Mouse (Mus musculus): ENCODE results near the gene Otx1.

Otx1 gene

DNA sequence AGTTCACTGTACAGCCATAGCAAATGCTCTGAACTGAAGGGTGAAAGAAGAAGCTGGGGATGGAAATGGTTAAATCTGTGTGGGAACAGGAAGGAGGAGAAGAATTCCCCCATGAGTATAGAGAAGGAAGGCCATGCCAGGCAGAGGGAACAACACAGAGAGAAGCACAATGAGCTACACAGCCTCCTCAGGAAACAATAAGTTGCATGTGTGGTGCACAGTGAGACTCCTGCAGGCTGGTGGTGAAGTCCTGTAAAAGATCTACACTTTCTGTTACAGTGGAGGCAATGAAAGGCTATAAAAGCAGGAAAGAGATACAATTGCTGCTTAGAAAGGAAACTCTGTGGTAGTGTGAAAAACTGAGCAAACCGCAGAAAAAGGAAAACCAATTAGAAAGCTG, 17.6 kb downstream of the Otx1 start:
- in situ Hi-C loops (cut with MboI; ENCODE audit: low pct_unique_long_range_greater_than_20kb in 1 of 2, low sequenced_read_pairs in 2 of 2, unreplicated experiment in 1 of 2): loop anchor here in 1 of 2 experiments (25.0 kb wide), 1 partner anchor 627 kb away; no protein-coding TSS in a partner anchor

DNA sequence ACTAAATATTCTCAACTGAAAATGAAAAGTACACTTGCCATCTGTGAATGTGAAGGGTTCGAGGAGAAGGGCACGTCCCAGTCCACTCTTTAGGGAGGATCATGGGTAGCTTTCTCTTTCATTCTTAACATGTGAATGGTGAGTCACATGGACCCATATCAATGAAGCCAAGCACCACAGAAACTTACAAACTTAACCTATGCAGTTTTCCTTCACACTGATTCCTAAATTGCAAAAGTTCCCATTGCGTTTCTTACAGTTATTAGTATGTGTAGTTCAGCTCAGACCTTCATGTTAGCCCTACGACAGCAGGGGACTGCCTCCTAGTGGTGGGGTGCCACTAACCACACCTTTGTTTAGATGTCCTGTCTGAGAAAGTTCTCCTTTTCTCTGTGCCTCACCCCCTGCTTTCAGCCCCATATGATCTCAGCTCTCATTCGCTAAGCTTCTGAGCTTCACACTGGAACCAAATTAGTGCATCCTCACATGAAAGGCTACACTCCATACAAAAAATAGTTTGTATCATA, 28.6 kb downstream of the Otx1 start:
- in situ Hi-C loops (cut with MboI; ENCODE audit: low pct_unique_long_range_greater_than_20kb in 1 of 2, low sequenced_read_pairs in 2 of 2, unreplicated experiment in 1 of 2): no loop called here

DNA sequence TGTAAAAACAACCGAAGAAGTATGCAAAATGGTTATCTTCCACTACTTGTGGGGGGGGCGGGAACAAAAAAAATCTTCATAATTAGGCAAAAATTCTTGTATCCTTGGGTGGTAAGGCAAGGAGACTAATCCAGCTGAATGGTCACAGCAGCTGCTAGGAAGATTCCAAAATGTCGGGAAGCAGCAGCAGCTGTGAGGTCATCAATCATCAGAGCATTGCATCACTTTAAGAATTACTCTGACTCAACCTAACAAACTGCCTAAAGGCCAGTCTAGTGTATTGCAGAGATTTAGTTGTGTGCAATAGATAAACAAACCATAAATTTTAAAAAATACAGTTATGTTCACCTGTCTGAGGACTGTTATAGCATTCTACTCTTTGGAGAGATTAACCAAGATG, 29.1 kb downstream of the Otx1 start:
- in situ Hi-C loops (cut with MboI; ENCODE audit: low pct_unique_long_range_greater_than_20kb in 1 of 2, low sequenced_read_pairs in 2 of 2, unreplicated experiment in 1 of 2): no loop called here

DNA sequence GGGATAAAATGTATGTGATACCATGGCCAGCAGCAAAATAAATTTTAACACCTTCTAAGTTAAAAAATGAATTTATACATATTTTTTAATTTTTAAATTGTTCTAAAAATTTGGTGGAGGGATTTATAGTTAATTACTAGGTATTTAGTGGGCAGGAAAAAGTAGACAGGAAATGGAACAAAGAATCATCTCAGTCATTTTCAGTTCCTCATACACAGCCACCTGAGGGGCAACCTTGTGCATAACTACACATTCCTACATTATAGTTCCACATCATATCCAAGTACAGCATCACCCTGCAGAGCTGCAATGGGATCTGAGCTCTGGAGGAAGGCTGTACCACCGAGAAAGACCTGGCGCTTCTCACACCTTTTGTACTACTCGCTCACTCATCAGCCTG, 33.8 kb downstream of the Otx1 start:
- in situ Hi-C loops (cut with MboI; ENCODE audit: low pct_unique_long_range_greater_than_20kb in 1 of 2, low sequenced_read_pairs in 2 of 2, unreplicated experiment in 1 of 2): no loop called here

DNA sequence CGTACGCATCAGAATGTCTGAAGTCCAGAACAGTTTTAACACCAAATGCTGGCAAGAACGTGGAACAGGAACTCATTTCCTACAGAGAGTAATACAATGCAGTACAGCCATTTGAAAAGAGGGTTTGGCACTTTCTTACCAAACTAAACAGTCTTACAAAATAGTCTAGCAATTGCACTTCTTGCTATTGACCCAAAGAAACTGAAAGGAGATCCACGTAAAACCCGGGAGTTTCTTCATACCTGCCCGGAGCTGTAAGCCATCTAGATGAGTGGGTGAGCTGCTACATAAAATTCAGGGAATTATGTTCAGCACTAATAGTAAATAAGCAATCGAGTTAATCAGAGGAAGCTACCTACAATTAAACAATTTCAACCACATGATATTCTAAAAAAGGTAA, 47.5 kb downstream of the Otx1 start:
- in situ Hi-C loops (cut with MboI; ENCODE audit: low pct_unique_long_range_greater_than_20kb in 1 of 2, low sequenced_read_pairs in 2 of 2, unreplicated experiment in 1 of 2): no loop called here

DNA sequence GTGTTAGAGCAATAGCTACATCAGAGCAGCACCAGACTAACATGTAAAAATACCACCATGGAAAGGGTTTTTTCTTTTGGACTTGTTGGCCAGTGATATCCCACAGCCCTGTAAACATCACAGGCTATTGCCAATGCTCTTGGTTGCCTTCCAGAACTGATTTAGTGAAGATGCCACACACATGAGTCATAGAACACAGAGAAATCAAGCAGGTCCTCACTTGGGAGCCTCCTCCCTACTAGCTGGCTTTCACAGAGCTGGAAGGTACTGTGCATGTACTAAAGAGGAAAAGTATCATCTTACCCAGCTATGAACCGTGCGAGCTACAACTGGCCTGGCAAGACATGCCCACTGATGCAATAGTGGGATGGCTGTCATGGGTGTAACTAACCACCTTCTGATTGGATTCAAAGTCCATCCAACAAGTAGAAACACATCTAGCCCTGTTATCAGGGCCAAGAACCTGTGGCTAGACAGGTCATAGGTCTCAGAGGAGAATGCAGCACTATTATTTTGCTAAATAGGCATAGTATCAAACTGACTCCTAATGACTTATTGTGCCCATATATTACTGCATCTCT, 51.0 kb downstream of the Otx1 start:
- in situ Hi-C loops (cut with MboI; ENCODE audit: low pct_unique_long_range_greater_than_20kb in 1 of 2, low sequenced_read_pairs in 2 of 2, unreplicated experiment in 1 of 2): no loop called here

DNA sequence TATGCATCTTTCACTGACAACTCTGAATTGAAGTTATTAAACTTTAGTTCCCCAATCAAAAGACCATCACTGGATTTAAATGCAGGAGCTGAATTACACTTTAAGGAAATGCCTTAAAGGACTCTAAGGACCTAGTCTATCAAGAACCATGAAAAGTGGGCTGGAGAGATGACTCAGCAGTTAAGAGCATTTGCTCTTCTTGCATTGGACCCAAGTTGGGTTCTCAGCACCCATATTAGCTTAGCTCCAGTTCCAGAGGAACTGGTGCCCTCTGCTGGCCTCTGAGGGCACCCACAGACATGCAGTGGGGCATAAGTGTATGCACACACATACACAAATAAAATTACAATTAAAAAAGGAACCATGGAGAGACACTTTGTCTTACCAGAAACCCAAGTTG, 52.6 kb downstream of the Otx1 start:
- in situ Hi-C loops (cut with MboI; ENCODE audit: low pct_unique_long_range_greater_than_20kb in 1 of 2, low sequenced_read_pairs in 2 of 2, unreplicated experiment in 1 of 2): no loop called here
